Mouse (Mus musculus) CH12.LX (cell line): ENCODE measurements around the gene Creb5. TPM values are rescaled to one million over a fixed set of nuclear protein-coding genes. Genes with fewer than 3 reads are reported as not detected.

Experiments used
- DNase-seq: peaks from one replicate; pipeline ENCODE4 v3.0.0-alpha.2; 2013; ENCODE audit errors: extremely low read depth
- H3K27ac ChIP-seq: 2 replicates; pipeline ENCODE4 v1.5.1; 2012; ENCODE audit warnings: low read depth, mild to moderate bottlenecking, control low read depth, moderate library complexity; ENCODE audit not compliant: insufficient read depth
- H3K27me3 ChIP-seq: replicated peaks from 2 replicates; pipeline ENCODE3; 2012; ENCODE audit warnings: inconsistent platforms
- H3K36me3 ChIP-seq, 2 experiments: replicated peaks in 1 of 2; 2 replicates each; pipeline versions ENCODE3 to v1.6.1; 2012; ENCODE audit warnings: inconsistent platforms in 1 of 2, low read length in 1 of 2, mild to moderate bottlenecking in 1 of 2, mixed read lengths in 1 of 2, moderate library complexity in 1 of 2; ENCODE audit not compliant: control insufficient read depth in 1 of 2, insufficient read depth in 1 of 2
- H3K4me1 ChIP-seq, 2 experiments: 2 replicates each; pipeline ENCODE4 v1.6.1; 2012; ENCODE audit warnings: inconsistent platforms in 1 of 2, moderate library complexity in 1 of 2; ENCODE audit not compliant: insufficient read depth in 2 of 2, control insufficient read depth in 1 of 2
- H3K4me2 ChIP-seq: 2 replicates; pipeline ENCODE4 v1.6.1; 2012; ENCODE audit warnings: low read depth, mild to moderate bottlenecking, control low read depth; ENCODE audit not compliant: poor library complexity, insufficient read depth, severe bottlenecking
- H3K4me3 ChIP-seq, 3 experiments: fragments of 150-350 bp in 1 of 3; sonication (generic) in 1 of 3; replicated peaks in 1 of 3; 2 replicates each; pipeline versions ENCODE3 to v1.5.1; 2011 to 2012; ENCODE audit warnings: low read depth in 2 of 3, low read length in 2 of 3, mild to moderate bottlenecking in 2 of 3, moderate library complexity in 2 of 3, control low read depth in 1 of 3, improper control_type of control experiment in 1 of 3, inconsistent platforms in 1 of 3, mixed read lengths in 1 of 3; ENCODE audit not compliant: poor library complexity in 1 of 3
- H3K79me2 ChIP-seq: replicated peaks from 2 replicates; pipeline ENCODE4 v1.6.1; 2012; ENCODE audit warnings: mild to moderate bottlenecking, moderate library complexity; ENCODE audit not compliant: control insufficient read depth, poor library complexity, insufficient read depth, severe bottlenecking; ENCODE audit errors: extremely low read depth
- H3K9ac ChIP-seq: 2 replicates; pipeline ENCODE4 v1.6.1; 2012; ENCODE audit warnings: low read depth, mild to moderate bottlenecking, control low read depth, moderate library complexity; ENCODE audit not compliant: insufficient read depth
- H3K9me3 ChIP-seq: replicated peaks from 2 replicates; pipeline ENCODE3; 2012; ENCODE audit warnings: low read length, inconsistent platforms, mixed read lengths
- BHLHE40 ChIP-seq: IDR thresholded peaks from 2 replicates; pipeline ENCODE4 v1.6.1; 2011; ENCODE audit warnings: mild to moderate bottlenecking, low read depth, low read length, improper control_type of control experiment
- CHD1 ChIP-seq: IDR thresholded peaks from 2 replicates; pipeline ENCODE4 v1.6.1; 2012; ENCODE audit warnings: low read depth, low read length, improper control_type of control experiment, inconsistent platforms
- CTCF ChIP-seq, 2 experiments: IDR thresholded peaks in 1 of 2; conservative IDR thresholded peaks in 1 of 2; 2 replicates each; pipeline ENCODE4 v1.5.1; 2011 to 2012; ENCODE audit warnings: low read depth in 2 of 2, low read length in 2 of 2, improper control_type of control experiment in 1 of 2, inconsistent platforms in 1 of 2, mild to moderate bottlenecking in 1 of 2, moderate library complexity in 1 of 2
- ELF1 ChIP-seq: IDR thresholded peaks from 2 replicates; pipeline ENCODE4 v1.6.1; 2014; ENCODE audit warnings: low read depth, mild to moderate bottlenecking, inconsistent platforms, low read length, improper control_type of control experiment
- EP300 ChIP-seq: IDR thresholded peaks from 2 replicates; pipeline ENCODE4 v1.6.1; 2011; ENCODE audit warnings: low read length, improper control_type of control experiment
- ETS1 ChIP-seq: conservative IDR thresholded peaks from 2 replicates; pipeline ENCODE4 v1.6.1; 2012; ENCODE audit warnings: low read depth, mild to moderate bottlenecking, inconsistent platforms, low read length, improper control_type of control experiment, moderate library complexity
- GABPA ChIP-seq: IDR thresholded peaks from 2 replicates; pipeline ENCODE4 v1.6.1; 2012; ENCODE audit warnings: low read depth, low read length, improper control_type of control experiment, inconsistent platforms; ENCODE audit not compliant: insufficient replicate concordance
- HCFC1 ChIP-seq: IDR thresholded peaks from 2 replicates; pipeline ENCODE4 v1.6.1; 2012; ENCODE audit warnings: low read depth, mild to moderate bottlenecking, inconsistent platforms, low read length, improper control_type of control experiment
- JUN ChIP-seq: IDR thresholded peaks from 2 replicates; pipeline ENCODE4 v1.6.1; 2011; ENCODE audit warnings: low read depth, mild to moderate bottlenecking, low read length, improper control_type of control experiment, moderate library complexity; ENCODE audit not compliant: insufficient read depth
- JUND ChIP-seq: conservative IDR thresholded peaks from 2 replicates; pipeline ENCODE4 v1.6.1; 2011; ENCODE audit warnings: low read depth, low read length, improper control_type of control experiment
- KAT2A ChIP-seq: IDR thresholded peaks from 2 replicates; pipeline ENCODE4 v1.6.1; 2012; ENCODE audit warnings: low read length, improper control_type of control experiment, inconsistent platforms; ENCODE audit not compliant: insufficient replicate concordance
- MAZ ChIP-seq: IDR thresholded peaks from 2 replicates; pipeline ENCODE4 v1.6.1; 2012; ENCODE audit warnings: low read depth, mild to moderate bottlenecking, inconsistent platforms, low read length, improper control_type of control experiment, moderate library complexity
- MEF2A ChIP-seq: IDR thresholded peaks from 2 replicates; pipeline ENCODE4 v1.6.1; 2014; ENCODE audit warnings: low read depth, mild to moderate bottlenecking, inconsistent platforms, low read length, improper control_type of control experiment, borderline replicate concordance
- NELFE ChIP-seq: IDR thresholded peaks from 2 replicates; pipeline ENCODE4 v1.6.1; 2011; ENCODE audit warnings: low read depth, low read length, improper control_type of control experiment
- NRF1 ChIP-seq: IDR thresholded peaks from 2 replicates; pipeline ENCODE4 v1.6.1; 2014; ENCODE audit warnings: low read depth, mild to moderate bottlenecking, inconsistent platforms, low read length, improper control_type of control experiment, moderate library complexity
- PAX5 ChIP-seq: IDR thresholded peaks from 2 replicates; pipeline ENCODE4 v1.6.1; 2012; ENCODE audit warnings: low read length, inconsistent platforms, mixed read lengths
- POLR2A ChIP-seq: IDR thresholded peaks from 2 replicates; pipeline ENCODE4 v1.6.1; 2011; ENCODE audit warnings: low read depth, mild to moderate bottlenecking, improper control_type of control experiment, low read length
- RAD21 ChIP-seq: IDR thresholded peaks from 2 replicates; pipeline ENCODE4 v1.6.1; 2011; ENCODE audit warnings: low read depth, mild to moderate bottlenecking, low read length, improper control_type of control experiment, moderate library complexity
- SIN3A ChIP-seq: IDR thresholded peaks from 2 replicates; pipeline ENCODE4 v1.6.1; 2012; ENCODE audit warnings: low read length, improper control_type of control experiment, inconsistent platforms
- TBP ChIP-seq: conservative IDR thresholded peaks from 2 replicates; pipeline ENCODE4 v1.6.1; 2011; ENCODE audit warnings: low read depth, low read length, improper control_type of control experiment
- TCF12 ChIP-seq: IDR thresholded peaks from 2 replicates; pipeline ENCODE4 v1.6.1; 2014; ENCODE audit warnings: low read depth, mild to moderate bottlenecking, inconsistent platforms, low read length, improper control_type of control experiment
- UBTF ChIP-seq: IDR thresholded peaks from 2 replicates; pipeline ENCODE4 v1.6.1; 2012; ENCODE audit warnings: low read depth, mild to moderate bottlenecking, inconsistent platforms, low read length, improper control_type of control experiment, moderate library complexity
- USF2 ChIP-seq: conservative IDR thresholded peaks from 2 replicates; pipeline ENCODE4 v1.6.1; 2011; ENCODE audit warnings: low read depth, low read length, improper control_type of control experiment
- ZC3H11A ChIP-seq: IDR thresholded peaks from 2 replicates; pipeline ENCODE4 v1.6.1; 2012; ENCODE audit warnings: low read depth, mild to moderate bottlenecking, inconsistent platforms, low read length, improper control_type of control experiment
- ZKSCAN1 ChIP-seq: IDR thresholded peaks from 2 replicates; pipeline ENCODE4 v1.6.1; 2012; ENCODE audit warnings: low read depth, inconsistent platforms, low read length, improper control_type of control experiment, borderline replicate concordance
- ZMIZ1 ChIP-seq: IDR thresholded peaks from 2 replicates; pipeline ENCODE4 v1.6.1; 2012; ENCODE audit warnings: low read depth, mild to moderate bottlenecking, inconsistent platforms, low read length, improper control_type of control experiment
- ZNF384 ChIP-seq: IDR thresholded peaks from 2 replicates; pipeline ENCODE4 v1.6.1; 2012; ENCODE audit warnings: low read depth, low read length, improper control_type of control experiment, inconsistent platforms
- dilution Hi-C: fragments of 300-500 bp; cut with MboI; formaldehyde crosslinking; loops from 2 replicates; pipeline ENCODE4 v1.14.3; 2020; ENCODE audit warnings: low sequenced_read_pairs; ENCODE audit not compliant: extremely low pct_unique_long_range_greater_than_20kb, extremely low pct_ligation_motif_present
- in situ Hi-C: fragments of 300-500 bp; cut with MboI; formaldehyde crosslinking; loops from 3 replicates; pipeline ENCODE4 v1.14.3; 2019; ENCODE audit warnings: low sequenced_read_pairs, low pct_ligation_motif_present, low pct_unique_long_range_greater_than_20kb, mixed read lengths
- polyA plus RNA-seq: library from polyadenylated mRNA; unstranded; fragments of >175 nt; gene quantifications from 2 replicates; pipeline ENCODE4 v1.2.1, GENCODE M21; 2012; ENCODE audit warnings: low read depth; ENCODE audit not compliant: insufficient read length
- total RNA-seq, 2 experiments: library from RNA; depleted of rRNA; stranded (reverse); fragments of 300-350 nt in 1 of 2; fragments of >200 nt in 1 of 2; gene quantifications; 2 replicates each; pipeline ENCODE4 v1.2.3; 2012 to 2014

Creb5 gene
- total and polyA plus RNA-seq, 3 experiments = 0.68 to 2.1 (median 0.86) TPM

- no peaks in the 10 kb centered on the region for H3K79me2 ChIP-seq
- DNase-seq = no peak
- dilution Hi-C loops = no loop called here
- H3K9ac ChIP-seq = no peak overlapping the region
- H3K36me3 ChIP-seq = no peaks in the 10 kb centered on the region
- peaks cover 0 to 4% of the 10 kb centered on the region in 2 experiments; a peak in 1 of 4 replicates for H3K4me1 ChIP-seq
- in situ Hi-C loops = no loop called here
- no peaks in the 10 kb centered on the region for H3K9me3 ChIP-seq
- H3K27me3 ChIP-seq = no peaks in the 10 kb centered on the region
- H3K4me3 ChIP-seq = no peak overlapping the region
- H3K27ac ChIP-seq = no peak overlapping the region
- H3K4me2 ChIP-seq = no peak overlapping the region
- no peak for TF ChIP-seq PAX5
- TF ChIP-seq NRF1 = no peak
- TF ChIP-seq BHLHE40 = no peak
Observed at GRCm38 (mm10) chr6:53735696-53736095, 448.6 kb downstream of the Creb5 start.

- no peak overlapping the region for H3K9ac ChIP-seq
- no peak for DNase-seq
- H3K27me3 ChIP-seq = no peaks in the 10 kb centered on the region
- H3K36me3 ChIP-seq = no peaks in the 10 kb centered on the region
- no peaks in the 10 kb centered on the region for H3K79me2 ChIP-seq
- no peak overlapping the region for H3K27ac ChIP-seq
- H3K4me2 ChIP-seq = no peak overlapping the region
- in situ Hi-C loops = no loop called here
- H3K4me1 ChIP-seq = no peaks in the 10 kb centered on the region; a peak in 1 of 4 replicates
- dilution Hi-C loops = no loop called here
- H3K4me3 ChIP-seq = no peak overlapping the region
- no peaks in the 10 kb centered on the region for H3K9me3 ChIP-seq
- TF ChIP-seq ETS1 (no peak), CTCF (conservative IDR thresholded peaks at IDR 0.05 in 1 of 2, IDR thresholded peaks at IDR 0.05 in 1 of 2; ENCODE audit: low read depth in 2 of 2, low read length in 2 of 2) (no peak), JUND (no peak), KAT2A (no peak), TCF12 (no peak), RAD21 (no peak), HCFC1 (no peak), ZKSCAN1 (no peak), ZC3H11A (no peak), UBTF (no peak)
Observed at GRCm38 (mm10) chr6:53738206-53738605, 451.1 kb downstream of the Creb5 start.

GRCm38 (mm10) chr6:53741222-53741621 is 454.2 kb downstream of the Creb5 start:
- H3K79me2 ChIP-seq = no peaks in the 10 kb centered on the region
- H3K27me3 ChIP-seq = no peaks in the 10 kb centered on the region
- DNase-seq = no peak
- dilution Hi-C loops = no loop called here
- no peak overlapping the region for H3K4me3 ChIP-seq
- no peak overlapping the region for H3K4me2 ChIP-seq
- H3K36me3 ChIP-seq = no peaks in the 10 kb centered on the region
- no peaks in the 10 kb centered on the region; a peak in 1 of 4 replicates for H3K4me1 ChIP-seq
- H3K9ac ChIP-seq = no peak overlapping the region
- in situ Hi-C loops = no loop called here
- H3K27ac ChIP-seq = no peak overlapping the region
- H3K9me3 ChIP-seq = no peaks in the 10 kb centered on the region
- TF ChIP-seq EP300 = no peak
- TF ChIP-seq ZKSCAN1 = no peak
- TF ChIP-seq MEF2A = no peak
- no peak for TF ChIP-seq CHD1
- TF ChIP-seq HCFC1 = no peak
- TF ChIP-seq JUND = no peak
- TF ChIP-seq SIN3A = no peak
- no peak for TF ChIP-seq TBP
- no peak for TF ChIP-seq KAT2A
- TF ChIP-seq NELFE = no peak
- TF ChIP-seq USF2 = no peak
- no peak for TF ChIP-seq JUN
- no peak for TF ChIP-seq MAZ
- no peak for TF ChIP-seq POLR2A
- no peak for TF ChIP-seq ELF1
- no peak for TF ChIP-seq ZMIZ1
- no peak for TF ChIP-seq ZNF384
- no peak for TF ChIP-seq GABPA
